Mouse (Mus musculus) CH12.LX (cell line): Measurements from ENCODE around the gene Tusc1.

Source experiments
- CTCF ChIP-seq, 2 experiments: IDR thresholded peaks in 1 of 2; conservative IDR thresholded peaks in 1 of 2; 2 replicates each; pipeline ENCODE4 v1.5.1; 2011 to 2012; ENCODE audit warnings: low read depth in 2 of 2, low read length in 2 of 2, improper control_type of control experiment in 1 of 2, inconsistent platforms in 1 of 2, mild to moderate bottlenecking in 1 of 2, moderate library complexity in 1 of 2
- TCF12 ChIP-seq: IDR thresholded peaks from 2 replicates; pipeline ENCODE4 v1.6.1; 2014; ENCODE audit warnings: low read depth, mild to moderate bottlenecking, inconsistent platforms, low read length, improper control_type of control experiment

DNA sequence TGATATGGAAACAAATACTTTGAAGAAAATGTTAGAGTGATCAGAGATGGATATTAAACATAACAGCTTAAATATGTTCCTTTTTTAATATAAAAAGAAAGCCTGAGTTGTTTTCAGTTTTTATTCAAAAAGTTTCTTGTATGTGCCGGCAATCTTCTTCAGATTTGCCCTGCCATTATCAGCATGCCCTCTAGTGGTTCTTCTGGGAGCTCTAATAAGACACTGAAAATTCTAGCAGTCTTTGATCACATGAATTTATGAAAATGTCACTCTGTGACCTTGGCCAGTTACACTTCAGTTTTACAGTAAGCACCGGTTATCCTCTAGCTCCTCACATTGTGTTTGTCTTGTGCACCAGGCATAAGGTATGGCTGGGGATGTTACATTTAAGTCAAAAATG, 17.6 kb upstream of the Tusc1 start:
- TF ChIP-seq TCF12 (no peak), CTCF (conservative IDR thresholded peaks at IDR 0.05 in 1 of 2, IDR thresholded peaks at IDR 0.05 in 1 of 2; ENCODE audit: low read depth in 2 of 2, low read length in 2 of 2) (no peak)
